Mouse (Mus musculus) cerebellum, postnatal 10 days (tissue): ENCODE results near the gene Heatr1.

Source experiments
- DNase-seq, 2 experiments: peaks; one replicate each; pipeline ENCODE4 v3.0.0; 2021; ENCODE audit warnings: mixed read lengths in 2 of 2

Heatr1 gene

GRCm38 (mm10) chr13:12394609-12395505 lies at the start of gene Heatr1:
Gene Heatr1, plus strand, starts transcription at chr13:12395027.
- peak; percentile 93 to 95 for DNase-seq

- peak; percentile 27 to 33 for DNase-seq
Measured at GRCm38 (mm10) chr13:12346837-12347236, 48.0 kb upstream of the Heatr1 start.

GRCm38 (mm10) chr13:12349197-12349824 lies 45.5 kb upstream of the Heatr1 start:
- DNase-seq, result no peak

GRCm38 (mm10) chr13:12356184-12356583 lies 38.6 kb upstream of the Heatr1 start:
- no peak for DNase-seq

DNA sequence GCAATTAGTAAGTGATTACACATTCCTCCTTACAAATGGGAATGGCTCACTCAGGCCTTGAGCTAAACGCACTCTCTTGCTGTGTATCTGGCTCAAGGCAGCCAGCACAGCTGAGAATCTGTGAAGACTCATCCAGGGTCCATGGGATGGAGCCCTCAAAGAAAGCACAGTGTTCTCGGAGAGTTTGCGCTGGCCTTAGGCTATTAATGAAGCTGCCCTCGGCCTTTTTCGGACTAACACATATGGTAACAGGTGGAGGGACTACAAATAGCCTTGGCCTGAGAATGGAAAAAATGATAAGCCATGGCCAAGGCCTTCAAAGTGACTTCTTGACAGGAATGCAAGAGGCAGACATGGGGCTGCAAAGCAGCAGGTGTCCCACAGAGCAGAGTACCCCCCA lies 37.3 kb upstream of the Heatr1 start:
- DNase-seq, result no peak

GRCm38 (mm10) chr13:12361486-12361885 lies 33.3 kb upstream of the Heatr1 start:
- no peak for DNase-seq

GRCm38 (mm10) chr13:12369041-12369621 lies 25.7 kb upstream of the Heatr1 start:
- DNase-seq, result peak; percentile 30 to 51

GRCm38 (mm10) chr13:12369930-12370329 lies 24.9 kb upstream of the Heatr1 start:
- DNase-seq, result no peak

- DNase-seq, result no peak
Measured at GRCm38 (mm10) chr13:12372755-12373154, 22.1 kb upstream of the Heatr1 start.

- no peak for DNase-seq
Measured at GRCm38 (mm10) chr13:12376778-12377177, 18.0 kb upstream of the Heatr1 start.

GRCm38 (mm10) chr13:12384796-12385195 lies 10.0 kb upstream of the Heatr1 start:
- no peak for DNase-seq

DNA sequence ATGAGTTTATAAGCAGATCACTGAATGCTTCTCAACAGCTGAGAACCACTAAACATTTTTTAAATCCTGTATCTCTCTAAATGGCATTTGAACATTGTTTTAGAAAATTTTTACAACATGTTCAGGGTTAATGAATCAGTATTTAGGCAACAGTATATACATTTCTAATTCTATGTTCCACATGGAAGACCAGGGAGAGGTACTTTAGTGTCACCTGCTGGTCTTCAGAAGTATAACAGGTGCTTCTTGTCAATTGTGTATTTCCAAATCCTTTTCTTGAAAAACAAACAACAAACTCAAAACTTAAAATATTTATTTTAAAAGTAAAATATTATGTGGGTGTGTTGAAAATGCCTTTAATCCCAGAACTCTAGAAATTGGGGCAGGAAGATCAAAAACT lies 8.5 kb upstream of the Heatr1 start:
- DNase-seq, result peak; percentile 42 to 59

GRCm38 (mm10) chr13:12395571-12395970 lies 744 bp downstream of the Heatr1 start:
- DNase-seq, result no peak

DNA sequence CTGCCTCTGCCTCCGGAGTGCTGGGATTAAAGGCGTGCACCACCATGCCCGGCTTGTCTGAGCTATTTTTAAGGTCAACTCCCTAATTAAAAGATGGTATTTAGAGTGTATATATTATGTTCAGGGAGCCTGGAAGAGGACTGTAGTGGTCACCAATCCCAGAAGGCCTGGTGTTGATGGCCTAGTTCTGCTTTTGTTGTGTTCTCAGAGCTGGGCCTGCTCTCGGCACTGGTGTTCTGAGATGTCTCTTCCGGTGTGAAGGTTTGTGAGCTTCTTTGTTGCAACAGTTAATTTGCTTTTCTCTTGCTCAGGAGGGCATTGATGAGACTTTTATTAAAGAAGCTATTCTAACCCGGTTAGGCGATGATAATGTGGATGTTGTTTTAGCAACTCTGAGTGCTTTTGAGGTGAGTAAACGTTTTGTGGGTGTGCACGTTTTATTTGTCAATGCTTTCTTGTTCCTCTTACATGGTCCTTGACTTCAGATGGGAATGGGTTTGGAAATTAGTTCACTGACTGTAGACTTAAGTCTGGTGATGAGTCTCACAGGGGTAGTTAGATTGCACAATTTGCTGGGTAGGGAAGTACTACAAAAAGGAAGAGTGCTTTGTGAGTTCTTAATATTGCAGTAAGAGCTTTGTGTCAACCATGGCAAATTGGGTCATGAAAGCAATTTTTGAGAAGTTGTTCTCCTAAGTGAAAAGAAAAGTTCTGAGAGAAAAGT lies 13.7 kb downstream of the Heatr1 start:
- no peak for DNase-seq

- no peak for DNase-seq
Measured at GRCm38 (mm10) chr13:12412016-12412415, 17.2 kb downstream of the Heatr1 start.

DNA sequence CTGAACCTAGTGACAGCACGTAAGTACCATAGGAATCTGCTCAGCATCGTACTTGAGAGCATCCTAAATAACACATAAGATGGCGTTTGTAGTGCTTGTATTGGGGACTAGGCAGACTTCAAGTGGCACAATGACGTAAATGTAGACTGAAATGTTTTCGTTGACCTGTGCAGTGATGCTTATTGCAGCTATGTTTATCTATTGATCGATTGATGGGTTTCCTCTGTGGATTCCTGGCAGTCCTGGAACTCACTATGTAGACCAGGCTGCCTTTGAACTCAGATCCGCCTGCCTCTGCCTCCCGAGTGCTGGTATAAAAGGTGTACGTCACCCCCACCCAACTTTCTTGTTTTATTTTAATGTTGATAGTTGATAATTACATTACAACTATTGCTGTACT lies 25.8 kb downstream of the Heatr1 start:
- DNase-seq, result no peak

GRCm38 (mm10) chr13:12428556-12428955 lies 33.7 kb downstream of the Heatr1 start:
- DNase-seq, result no peak

GRCm38 (mm10) chr13:12433843-12434242 lies 39.0 kb downstream of the Heatr1 start:
- no peak for DNase-seq

- DNase-seq, result no peak
Measured at GRCm38 (mm10) chr13:12439586-12439985, 44.8 kb downstream of the Heatr1 start.

DNA sequence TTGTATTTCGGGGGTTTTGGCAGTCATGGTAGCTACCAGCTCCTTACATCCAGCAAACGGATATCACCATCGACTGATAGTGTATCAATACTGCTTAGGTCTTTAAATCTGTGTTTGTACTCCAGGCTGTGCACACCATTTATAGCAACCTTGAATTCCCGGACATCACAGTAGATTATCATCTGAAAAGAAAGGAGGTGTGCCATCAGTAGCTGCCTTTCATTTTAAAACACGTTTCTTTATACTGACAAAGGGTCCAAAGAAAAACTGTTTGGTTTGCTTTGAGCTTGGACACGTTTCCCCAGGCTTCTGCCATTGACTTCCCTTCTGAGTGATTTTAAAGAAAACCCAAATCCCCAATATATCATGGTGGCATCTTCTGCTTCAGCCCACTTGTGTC lies 46.0 kb downstream of the Heatr1 start:
- DNase-seq, result no peak

- DNase-seq, result peak in 1 of 2 experiments; percentile 12
Measured at GRCm38 (mm10) chr13:12442008-12442587, 47.3 kb downstream of the Heatr1 start.

GRCm38 (mm10) chr13:12453150-12453549 lies 58.3 kb downstream of the Heatr1 start:
- no peak for DNase-seq
